Mouse (Mus musculus): ENCODE measurements at regions not wholly inside any gene's neighbourhood (a gene's known extent, or its start where the extent isn't known, plus 50 kb on each side); places are given as distances from the start of the nearest gene placed in this dataset.

DNA sequence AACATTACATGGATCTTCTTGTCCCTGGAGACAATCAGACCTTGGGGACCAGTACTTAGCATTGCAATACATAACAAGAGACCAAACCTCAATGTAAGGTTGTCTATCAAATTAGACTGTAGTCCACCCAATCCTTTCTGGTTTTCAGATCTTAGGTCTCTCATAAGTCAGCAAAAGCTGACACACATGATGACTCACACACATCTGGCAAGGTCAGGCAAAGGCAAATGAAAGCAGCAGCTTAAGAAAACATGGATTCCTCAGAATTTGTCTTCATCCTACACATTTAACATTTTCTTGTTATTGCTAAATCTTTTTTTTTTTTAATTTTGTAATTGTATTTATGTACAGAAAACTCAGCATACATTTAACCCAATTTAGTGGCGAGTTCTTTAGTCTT is 52.0 kb downstream of the Gm11983 start:
- DNase-seq (ENCODE audit: low read depth in 1 of 2, low spot score in 2 of 2), result no peak

DNA sequence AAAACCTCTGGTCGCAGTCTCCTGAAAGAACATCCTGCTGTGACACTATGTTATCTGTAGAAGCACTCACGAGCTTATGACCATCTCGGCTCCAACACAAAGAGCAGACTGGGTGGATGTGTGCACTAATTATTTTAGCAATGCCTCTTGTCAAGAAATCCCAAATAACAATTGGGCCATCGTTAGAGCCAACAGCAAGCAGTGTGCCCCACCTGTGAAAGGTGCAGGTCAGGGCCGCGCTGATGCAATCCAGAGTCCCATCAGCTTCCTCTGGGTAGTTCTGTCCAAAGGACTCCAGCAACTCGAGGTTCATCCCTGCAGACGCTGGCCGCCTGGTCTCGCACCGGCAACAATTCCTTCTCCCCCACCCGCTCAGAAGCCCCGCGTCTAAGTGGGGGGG is 54.6 kb downstream of the Gm11983 start:
- no peak for DNase-seq (ENCODE audit: low read depth in 1 of 2, low spot score in 2 of 2)

GRCm38 (mm10) chr11:6779752-6780151 is 57.7 kb downstream of the Gm11983 start:
- DNase-seq (ENCODE audit: low read depth in 1 of 2, low spot score in 2 of 2), result no peak

DNA sequence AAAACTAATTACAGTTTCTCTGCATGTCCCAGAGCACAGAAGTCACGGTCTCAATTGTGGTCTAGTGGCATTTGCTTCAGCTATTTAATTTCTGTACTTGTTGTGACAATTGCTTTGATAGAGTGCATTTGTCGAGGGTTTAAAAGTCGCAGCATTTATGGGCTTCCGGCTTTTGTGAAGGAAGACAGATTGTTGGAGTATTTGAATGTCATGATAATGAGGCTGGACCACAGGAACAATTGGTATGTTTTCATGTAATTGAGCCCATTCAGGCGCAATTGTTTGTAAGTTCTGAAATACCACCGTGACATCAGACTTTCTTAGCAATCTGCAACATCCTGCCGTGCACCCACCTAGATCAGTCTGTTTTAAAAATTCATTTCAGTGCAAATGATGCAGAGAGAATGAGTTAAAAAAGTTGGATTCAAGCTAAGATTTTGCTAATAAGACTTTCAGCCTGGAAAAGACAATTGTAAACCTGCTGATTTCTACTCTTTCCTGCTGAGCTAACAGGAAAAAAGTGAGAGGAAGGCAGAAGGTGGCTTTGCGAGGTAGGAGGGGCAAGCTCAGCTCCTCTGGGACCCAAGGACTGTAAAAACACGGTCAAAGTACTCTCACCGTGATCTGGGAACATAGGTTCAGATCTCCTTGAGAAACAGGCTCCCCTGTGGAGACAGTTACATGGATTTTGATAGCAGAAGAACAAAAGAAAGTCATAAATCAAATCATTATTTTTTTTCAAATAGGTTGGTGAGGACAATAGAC is 58.7 kb downstream of the Gm11983 start:
- no peak for DNase-seq (ENCODE audit: low read depth in 1 of 2, low spot score in 2 of 2)

GRCm38 (mm10) chr11:6777566-6777965 is 59.9 kb downstream of the Gm11983 start:
- DNase-seq (ENCODE audit: low read depth in 1 of 2, low spot score in 2 of 2), result no peak

DNA sequence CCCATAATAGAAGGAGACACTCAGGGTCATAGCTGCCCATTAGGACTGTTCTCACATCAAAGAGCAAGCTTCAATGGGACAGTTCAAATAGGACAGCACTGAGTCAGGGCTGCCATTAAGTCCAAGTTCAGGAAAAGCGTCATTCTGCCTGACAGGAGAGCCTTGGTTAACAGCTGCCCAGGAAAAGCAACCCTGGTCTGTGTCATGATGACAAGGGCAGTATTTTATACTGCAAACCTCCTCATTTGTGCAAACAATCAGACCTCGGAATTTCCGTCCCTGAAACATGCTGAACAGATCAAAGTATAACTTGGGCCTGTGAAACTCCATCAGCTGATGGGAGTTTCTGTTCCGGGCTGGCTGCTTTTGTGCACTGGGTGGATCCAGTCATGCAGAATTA is 62.8 kb downstream of the Gm11983 start:
- no peak for DNase-seq (ENCODE audit: low read depth in 1 of 2, low spot score in 2 of 2)

DNA sequence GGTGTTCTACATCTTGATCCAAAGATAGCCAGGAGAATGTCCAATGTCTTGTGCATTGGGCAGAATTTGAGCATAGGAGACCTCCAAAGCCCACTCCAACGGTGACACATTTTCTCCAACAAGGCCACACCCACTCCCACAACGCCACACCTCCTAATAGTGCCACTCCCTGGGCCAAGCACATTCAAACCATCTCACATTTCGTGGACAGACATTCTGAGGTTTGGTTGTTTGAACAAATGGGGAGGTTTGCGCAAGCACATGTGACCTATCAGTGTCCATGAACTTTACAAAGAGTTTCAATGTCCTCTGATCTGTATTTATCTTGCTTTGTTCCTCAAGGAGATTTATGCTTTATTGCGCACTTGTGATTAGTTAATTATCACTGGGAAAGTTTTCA is 63.5 kb downstream of the Gm11983 start:
- no peak for DNase-seq (ENCODE audit: low read depth in 1 of 2, low spot score in 2 of 2)

GRCm38 (mm10) chr11:6773364-6773763 is 64.1 kb downstream of the Gm11983 start:
- no peak for DNase-seq (ENCODE audit: low read depth in 1 of 2, low spot score in 2 of 2)

GRCm38 (mm10) chr11:6769437-6769765 is 68.1 kb downstream of the Gm11983 start:
- DNase-seq (ENCODE audit: low read depth in 1 of 2, low spot score in 2 of 2), result no peak

GRCm38 (mm10) chr11:6768599-6769436 is 68.6 kb downstream of the Gm11983 start:
- peak in 1 of 2 experiments; percentile 39 for DNase-seq (ENCODE audit: low read depth in 1 of 2, low spot score in 2 of 2)

- DNase-seq (ENCODE audit: low read depth in 1 of 2, low spot score in 2 of 2), result no peak
These were observed 70.7 kb downstream of the Gm11983 start for GRCm38 (mm10) chr11:6766725-6767124.

- DNase-seq (ENCODE audit: low read depth in 1 of 2, low spot score in 2 of 2), result no peak
These were observed 72.0 kb downstream of the Gm11983 start for GRCm38 (mm10) chr11:6765333-6765957.

DNA sequence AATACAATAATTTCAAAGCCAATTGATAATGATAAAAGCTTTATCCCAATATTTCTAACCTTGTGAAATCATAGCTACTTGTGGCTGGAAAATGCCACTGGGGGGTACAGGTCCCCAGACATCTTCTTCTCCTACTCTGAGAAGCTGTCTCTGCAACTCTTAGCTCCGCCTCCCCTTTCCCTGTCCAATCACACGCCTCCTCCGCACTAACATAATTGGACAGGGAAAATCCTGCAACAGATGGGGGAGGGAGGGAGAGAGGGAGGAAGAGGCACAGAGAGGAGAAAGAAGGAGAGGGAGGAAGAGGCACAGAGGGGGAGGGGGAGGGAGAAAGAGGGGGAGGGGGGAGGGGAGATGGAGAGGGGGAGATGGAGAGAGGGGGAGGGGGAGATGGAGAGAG is 73.3 kb downstream of the Gm11983 start:
- no peak for DNase-seq (ENCODE audit: low read depth in 1 of 2, low spot score in 2 of 2)

GRCm38 (mm10) chr11:6763001-6763400 is 74.5 kb downstream of the Gm11983 start:
- no peak for DNase-seq (ENCODE audit: low read depth in 1 of 2, low spot score in 2 of 2)

DNA sequence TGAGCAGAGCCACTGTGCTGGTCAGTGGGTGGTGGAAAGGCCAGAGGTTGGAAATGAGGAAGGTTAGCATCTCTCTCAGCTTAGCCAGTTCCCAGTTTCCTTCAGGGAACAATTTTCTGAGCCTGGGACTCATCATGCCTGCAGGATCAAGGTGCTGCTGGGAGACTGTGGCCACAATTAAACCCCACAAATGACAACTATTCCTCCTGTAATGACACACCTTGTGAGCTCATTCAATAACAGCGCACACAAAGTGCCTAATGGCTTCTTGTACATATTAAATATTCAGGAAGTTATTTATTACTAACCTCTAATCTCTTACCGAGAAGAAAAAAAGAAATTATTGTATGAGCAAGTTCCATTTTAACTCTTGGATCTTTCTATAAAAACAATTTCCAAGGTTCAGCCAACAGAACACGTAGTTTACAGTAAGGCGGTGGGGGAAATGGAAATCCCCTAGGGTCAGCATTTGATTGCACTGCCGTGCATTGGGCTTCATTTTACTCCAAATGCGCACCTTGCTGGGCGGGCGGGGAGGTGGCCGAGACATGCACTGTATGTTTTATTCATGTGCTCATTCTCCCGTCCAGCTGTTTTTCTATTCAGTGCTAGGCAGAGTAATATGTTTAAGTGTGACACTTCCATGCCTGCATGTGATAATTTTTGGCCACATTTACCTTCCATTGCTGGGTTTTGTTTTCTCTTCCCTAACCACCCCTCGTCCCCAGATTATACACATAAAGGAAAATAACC is 75.4 kb downstream of the Gm11983 start:
- DNase-seq (ENCODE audit: low read depth in 1 of 2, low spot score in 2 of 2), result no peak

- no peak for DNase-seq (ENCODE audit: low read depth in 1 of 2, low spot score in 2 of 2)
These were observed 77.9 kb downstream of the Gm11983 start for GRCm38 (mm10) chr11:6759578-6759977.

GRCm38 (mm10) chr11:6739439-6739838 is 81.1 kb downstream of the Ramp3 start:
- no peak for DNase-seq (ENCODE audit: low read depth in 1 of 2, low spot score in 2 of 2)

GRCm38 (mm10) chr11:6738581-6738980 is 80.3 kb downstream of the Ramp3 start:
- no peak for DNase-seq (ENCODE audit: low read depth in 1 of 2, low spot score in 2 of 2)

- no peak for DNase-seq (ENCODE audit: low read depth in 1 of 2, low spot score in 2 of 2)
These were observed 79.8 kb downstream of the Ramp3 start for GRCm38 (mm10) chr11:6738163-6738562.

GRCm38 (mm10) chr11:6734746-6735430 is 76.6 kb downstream of the Ramp3 start:
- no peak for DNase-seq (ENCODE audit: low read depth in 1 of 2, low spot score in 2 of 2)

GRCm38 (mm10) chr11:6731505-6731904 is 73.2 kb downstream of the Ramp3 start:
- no peak for DNase-seq (ENCODE audit: low read depth in 1 of 2, low spot score in 2 of 2)

All from monocyte, adult 2 months (primary cell).